Mouse (Mus musculus): ENCODE results near the gene Olfr959. TPM values are rescaled to one million over a fixed set of nuclear protein-coding genes. Genes with fewer than 3 reads are reported as not detected.

Olfr959 gene
- polyA plus RNA-seq (2011; ENCODE audit: insufficient read depth, insufficient read length, low read depth, missing spikeins): not detected in 2 replicates

GRCm38 (mm10) chr9:39575469-39575868 lies at the start of gene Olfr959:
TSS of gene Olfr959 (minus strand) at chr9:39575569.
- Histone ChIP-seq H3K9me3 (replicated peaks; ENCODE audit: control insufficient read depth, insufficient read depth, low read length, poor library complexity, severe bottlenecking) (no peaks in the 10 kb centered on the region), H3K27me3 (ENCODE audit: control insufficient read depth, insufficient read depth, low read length, poor library complexity, severe bottlenecking) (no peaks in the 10 kb centered on the region), H3K9ac (ENCODE audit: low read depth, poor library complexity, severe bottlenecking) (no peak within 1 kb of the TSS), H3K36me3 (ENCODE audit: control insufficient read depth, insufficient read depth, low read length, poor library complexity, severe bottlenecking) (no peaks in the 10 kb centered on the region), H3K27ac (ENCODE audit: insufficient read depth, low read length) (no peak within 1 kb of the TSS), H3K4me1 (ENCODE audit: control insufficient read depth, insufficient read depth, low read length) (no peaks in the 10 kb centered on the region), H3K4me3 (ENCODE audit: low read depth, low read length) (no peak within 1 kb of the TSS)
- no peak for TF ChIP-seq POLR2A (IDR thresholded peaks at IDR 0.05; ENCODE audit: insufficient read depth, low read length)
- TF ChIP-seq EP300 (IDR thresholded peaks at IDR 0.05; ENCODE audit: insufficient read depth, low read depth, low read length): no peak
- no peak for TF ChIP-seq CTCF (IDR thresholded peaks at IDR 0.05; ENCODE audit: low read depth, low read length)

- no peak for TF ChIP-seq CTCF (IDR thresholded peaks at IDR 0.05; ENCODE audit: low read depth, low read length)
- TF ChIP-seq EP300 (IDR thresholded peaks at IDR 0.05; ENCODE audit: insufficient read depth, low read depth, low read length): no peak
- TF ChIP-seq POLR2A (IDR thresholded peaks at IDR 0.05; ENCODE audit: insufficient read depth, low read length): no peak
- Histone ChIP-seq H3K9ac (ENCODE audit: low read depth, poor library complexity, severe bottlenecking) (no peak overlapping the region), H3K9me3 (replicated peaks; ENCODE audit: control insufficient read depth, insufficient read depth, low read length, poor library complexity, severe bottlenecking) (no peaks in the 10 kb centered on the region), H3K4me3 (ENCODE audit: low read depth, low read length) (no peak overlapping the region), H3K27me3 (ENCODE audit: control insufficient read depth, insufficient read depth, low read length, poor library complexity, severe bottlenecking) (no peaks in the 10 kb centered on the region), H3K27ac (ENCODE audit: insufficient read depth, low read length) (no peak overlapping the region), H3K36me3 (ENCODE audit: control insufficient read depth, insufficient read depth, low read length, poor library complexity, severe bottlenecking) (no peaks in the 10 kb centered on the region), H3K4me1 (ENCODE audit: control insufficient read depth, insufficient read depth, low read length) (no peaks in the 10 kb centered on the region)
These were observed 49.3 kb upstream of the Olfr959 start for GRCm38 (mm10) chr9:39624711-39625110.

GRCm38 (mm10) chr9:39623783-39624182 lies 48.4 kb upstream of the Olfr959 start:
- TF ChIP-seq EP300 (IDR thresholded peaks at IDR 0.05; ENCODE audit: insufficient read depth, low read depth, low read length) (no peak), CTCF (IDR thresholded peaks at IDR 0.05; ENCODE audit: low read depth, low read length) (no peak), POLR2A (IDR thresholded peaks at IDR 0.05; ENCODE audit: insufficient read depth, low read length) (no peak)
- Histone ChIP-seq H3K4me3 (ENCODE audit: low read depth, low read length) (no peak overlapping the region), H3K36me3 (ENCODE audit: control insufficient read depth, insufficient read depth, low read length, poor library complexity, severe bottlenecking) (no peaks in the 10 kb centered on the region), H3K9me3 (replicated peaks; ENCODE audit: control insufficient read depth, insufficient read depth, low read length, poor library complexity, severe bottlenecking) (no peaks in the 10 kb centered on the region), H3K4me1 (ENCODE audit: control insufficient read depth, insufficient read depth, low read length) (no peaks in the 10 kb centered on the region), H3K27ac (ENCODE audit: insufficient read depth, low read length) (no peak overlapping the region), H3K27me3 (ENCODE audit: control insufficient read depth, insufficient read depth, low read length, poor library complexity, severe bottlenecking) (no peaks in the 10 kb centered on the region), H3K9ac (ENCODE audit: low read depth, poor library complexity, severe bottlenecking) (no peak overlapping the region)

DNA sequence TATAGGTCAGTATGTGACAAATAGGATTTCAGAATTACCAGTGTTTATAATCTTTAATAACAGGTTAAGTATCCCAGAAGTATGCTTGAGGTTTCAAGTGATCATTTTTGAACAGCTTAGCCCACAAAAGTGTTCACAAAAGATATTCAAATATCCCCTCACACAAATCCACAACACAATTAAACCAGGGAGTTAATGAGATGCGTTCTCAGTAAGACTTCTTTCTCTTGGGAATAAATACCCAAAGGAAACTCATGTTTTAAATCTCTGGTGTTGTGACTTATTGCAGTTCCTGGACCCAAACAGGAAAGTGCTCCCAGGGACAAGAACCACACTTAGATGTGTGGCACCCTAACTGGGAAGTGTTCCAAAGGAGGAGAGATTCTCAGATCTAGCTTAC lies 45.7 kb upstream of the Olfr959 start, which contains the start of gene Olfr960:
TSS of gene Olfr960 (plus strand) at position 301 of the 400 bp plus-strand sequence.
- TF ChIP-seq CTCF (IDR thresholded peaks at IDR 0.05; ENCODE audit: low read depth, low read length) (no peak), POLR2A (IDR thresholded peaks at IDR 0.05; ENCODE audit: insufficient read depth, low read length) (no peak), EP300 (IDR thresholded peaks at IDR 0.05; ENCODE audit: insufficient read depth, low read depth, low read length) (no peak)
- no peaks in the 10 kb centered on the region for H3K4me1 ChIP-seq (ENCODE audit: control insufficient read depth, insufficient read depth, low read length)

GRCm38 (mm10) chr9:39611953-39612352 lies 36.6 kb upstream of the Olfr959 start:
- Histone ChIP-seq H3K27me3 (ENCODE audit: control insufficient read depth, insufficient read depth, low read length, poor library complexity, severe bottlenecking) (no peaks in the 10 kb centered on the region), H3K36me3 (ENCODE audit: control insufficient read depth, insufficient read depth, low read length, poor library complexity, severe bottlenecking) (no peaks in the 10 kb centered on the region), H3K9ac (ENCODE audit: low read depth, poor library complexity, severe bottlenecking) (no peak overlapping the region), H3K9me3 (replicated peaks; ENCODE audit: control insufficient read depth, insufficient read depth, low read length, poor library complexity, severe bottlenecking) (no peaks in the 10 kb centered on the region), H3K27ac (ENCODE audit: insufficient read depth, low read length) (no peak overlapping the region), H3K4me3 (ENCODE audit: low read depth, low read length) (no peak overlapping the region), H3K4me1 (ENCODE audit: control insufficient read depth, insufficient read depth, low read length) (no peaks in the 10 kb centered on the region)
- TF ChIP-seq POLR2A (IDR thresholded peaks at IDR 0.05; ENCODE audit: insufficient read depth, low read length): no peak
- no peak for TF ChIP-seq CTCF (IDR thresholded peaks at IDR 0.05; ENCODE audit: low read depth, low read length)
- TF ChIP-seq EP300 (IDR thresholded peaks at IDR 0.05; ENCODE audit: insufficient read depth, low read depth, low read length): no peak

More for the DNA sequence above, 45.7 kb upstream of the Olfr959 start, which contains the start of gene Olfr960:
- Histone ChIP-seq H3K9me3 (replicated peaks; ENCODE audit: control insufficient read depth, insufficient read depth, low read length, poor library complexity, severe bottlenecking) (no peaks in the 10 kb centered on the region), H3K36me3 (ENCODE audit: control insufficient read depth, insufficient read depth, low read length, poor library complexity, severe bottlenecking) (no peaks in the 10 kb centered on the region), H3K4me3 (ENCODE audit: low read depth, low read length) (no peak within 1 kb of the TSS), H3K9ac (ENCODE audit: low read depth, poor library complexity, severe bottlenecking) (no peak within 1 kb of the TSS), H3K27ac (ENCODE audit: insufficient read depth, low read length) (no peak within 1 kb of the TSS), H3K27me3 (ENCODE audit: control insufficient read depth, insufficient read depth, low read length, poor library complexity, severe bottlenecking) (no peaks in the 10 kb centered on the region)

GRCm38 (mm10) chr9:39610355-39610754 lies 35.0 kb upstream of the Olfr959 start, which contains the start of gene Olfr148:
TSS of gene Olfr148 (plus strand) at chr9:39610655.
- Histone ChIP-seq H3K4me1 (ENCODE audit: control insufficient read depth, insufficient read depth, low read length) (no peaks in the 10 kb centered on the region), H3K27me3 (ENCODE audit: control insufficient read depth, insufficient read depth, low read length, poor library complexity, severe bottlenecking) (no peaks in the 10 kb centered on the region), H3K4me3 (ENCODE audit: low read depth, low read length) (no peak within 1 kb of the TSS), H3K9ac (ENCODE audit: low read depth, poor library complexity, severe bottlenecking) (no peak within 1 kb of the TSS), H3K9me3 (replicated peaks; ENCODE audit: control insufficient read depth, insufficient read depth, low read length, poor library complexity, severe bottlenecking) (no peaks in the 10 kb centered on the region), H3K36me3 (ENCODE audit: control insufficient read depth, insufficient read depth, low read length, poor library complexity, severe bottlenecking) (no peaks in the 10 kb centered on the region), H3K27ac (ENCODE audit: insufficient read depth, low read length) (no peak within 1 kb of the TSS)
- TF ChIP-seq POLR2A (IDR thresholded peaks at IDR 0.05; ENCODE audit: insufficient read depth, low read length): no peak
- TF ChIP-seq CTCF (IDR thresholded peaks at IDR 0.05; ENCODE audit: low read depth, low read length): no peak
- no peak for TF ChIP-seq EP300 (IDR thresholded peaks at IDR 0.05; ENCODE audit: insufficient read depth, low read depth, low read length)

Data from ES-Bruce4 (cell line).